In the genomic region with DNA sequence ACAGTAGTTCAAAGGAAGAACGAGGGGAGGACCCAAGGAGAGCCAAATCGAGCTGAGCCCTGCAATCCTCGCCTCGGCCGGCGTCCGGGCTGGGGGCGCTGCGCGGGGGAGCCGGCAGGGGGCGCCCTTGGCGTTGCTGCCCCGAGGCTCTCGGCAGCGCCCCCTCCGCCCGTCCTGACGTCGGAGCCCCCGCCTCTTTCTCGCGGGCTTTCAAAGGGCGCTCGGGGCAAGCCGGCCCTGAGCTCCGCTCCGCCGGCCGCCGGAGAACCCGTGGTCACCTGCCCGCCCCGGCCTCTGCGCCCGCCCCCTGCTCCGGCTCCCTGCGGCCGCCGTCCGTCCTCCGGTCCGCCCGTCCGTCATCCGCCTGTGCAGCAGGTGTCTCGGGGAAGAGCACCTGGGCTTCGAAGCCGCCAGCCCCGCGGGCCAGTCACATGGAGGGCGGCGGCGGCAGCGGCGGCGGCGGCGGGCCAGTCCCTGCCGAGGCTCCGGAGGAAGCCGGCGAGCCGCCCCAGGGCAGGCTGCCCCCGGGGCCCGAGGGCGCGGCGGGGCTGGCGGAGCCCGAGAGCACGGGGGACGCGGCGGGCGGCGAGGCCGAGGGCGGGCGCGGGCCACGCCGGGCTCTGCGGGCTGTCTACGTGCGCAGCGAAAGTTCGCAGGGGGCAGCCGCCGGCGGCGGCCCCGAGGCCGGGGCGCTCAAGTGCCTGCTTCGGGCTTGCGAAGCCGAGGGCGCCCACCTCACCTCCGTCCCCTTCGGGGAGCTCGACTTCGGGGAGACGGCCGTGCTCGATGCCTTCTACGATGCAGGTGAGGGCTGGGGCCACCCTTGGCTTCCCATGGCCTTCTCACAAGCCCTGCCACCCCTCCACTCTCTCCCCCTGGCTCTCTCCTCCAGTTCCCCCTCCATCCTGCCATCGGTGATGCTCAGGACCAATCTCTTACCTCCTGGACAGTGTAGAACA, we compare ENCODE assay signal across 8 mouse cellular contexts. TPM values are rescaled to one million over a fixed set of nuclear protein-coding genes. Genes with fewer than 3 reads are reported as not detected.
DNase-seq lines count a peak whose midpoint lies in the region; ATAC-seq and TF ChIP-seq lines count a peak whose summit lies in the region.

A gene (plus strand): TSS at position 432 of the 959 bp plus-strand sequence.

- peak within 1 kb of the TSS; percentile 76 for H3K4me2 ChIP-seq in hindbrain, embryonic 15.5 days
- H3K4me2 ChIP-seq in limb, embryonic 11.5 days (ENCODE audit: low read depth, severe bottlenecking): peak within 1 kb of the TSS; percentile 69
- peak within 1 kb of the TSS; percentile 69 for H3K4me2 ChIP-seq in midbrain, embryonic 11.5 days

- no peaks in the 10 kb centered on the region for H3K36me3 ChIP-seq in hindbrain, embryonic 15.5 days
- no peaks in the 10 kb centered on the region for H3K36me3 ChIP-seq in limb, embryonic 11.5 days (ENCODE audit: control insufficient read depth, insufficient read depth, low read length)
- H3K36me3 ChIP-seq in midbrain, embryonic 11.5 days (ENCODE audit: control insufficient read depth, insufficient read depth, low read length): no peaks in the 10 kb centered on the region

- peak within 1 kb of the TSS; percentile 73 for H3K4me3 ChIP-seq in gastrocnemius, adult 2 months
- peak within 1 kb of the TSS; percentile 44 for H3K4me3 ChIP-seq in hindbrain, embryonic 15.5 days
- H3K4me3 ChIP-seq in limb, embryonic 11.5 days (ENCODE audit: low read depth, low read length): peak within 1 kb of the TSS; percentile 35
- H3K4me3 ChIP-seq in midbrain, embryonic 11.5 days (ENCODE audit: low read depth, low read length): peak within 1 kb of the TSS; percentile 39

- no peak within 1 kb of the TSS for H3K9ac ChIP-seq in hindbrain, embryonic 15.5 days
- peak within 1 kb of the TSS; percentile 22; the same call in 1 of the 2 replicates for H3K9ac ChIP-seq in limb, embryonic 11.5 days (ENCODE audit: low read length)
- peak within 1 kb of the TSS; percentile 54 for H3K9ac ChIP-seq in midbrain, embryonic 11.5 days (ENCODE audit: low read length)

- DNase-seq in ZHBTc4 (ENCODE audit: low read depth, low spot score) (peak; percentile 80), MN1 (ENCODE audit: low spot score) (no peak)
- peak; percentile 36 to 64 for DNase-seq in cerebellum, postnatal 14 days
- peak; percentile 75 for DNase-seq in gastrocnemius, adult 2 months
- DNase-seq in limb, embryonic 11.5 days (ENCODE audit: low spot score): peak; percentile 64
- peak; percentile 95 for DNase-seq in midbrain, embryonic 11.5 days (ENCODE audit: low spot score, missing footprints)
- DNase-seq in skeletal muscle tissue, adult 2 months (ENCODE audit: low read depth, low spot score): peak; percentile 9

- no peaks in the 10 kb centered on the region for H3K4me1 ChIP-seq in hindbrain, embryonic 15.5 days (replicated peaks)
- H3K4me1 ChIP-seq in limb, embryonic 11.5 days (ENCODE audit: control insufficient read depth, insufficient read depth, low read length): no peaks in the 10 kb centered on the region
- no peaks in the 10 kb centered on the region for H3K4me1 ChIP-seq in midbrain, embryonic 11.5 days (ENCODE audit: control insufficient read depth, insufficient read depth, low read length)

- peaks cover 4% of the 10 kb centered on the region; the same call in 1 of the 2 replicates for H3K27me3 ChIP-seq in hindbrain, embryonic 15.5 days
- H3K27me3 ChIP-seq in limb, embryonic 11.5 days (ENCODE audit: control insufficient read depth, insufficient read depth, low read length): peaks cover 15% of the 10 kb centered on the region; the same call in 1 of the 2 replicates
- peaks cover 6% of the 10 kb centered on the region; the same call in 1 of the 2 replicates for H3K27me3 ChIP-seq in midbrain, embryonic 11.5 days (ENCODE audit: control insufficient read depth, insufficient read depth, low read length)

- peak; percentile 61; the same call in 1 of the 2 replicates for ATAC-seq in hindbrain, embryonic 15.5 days (ENCODE audit: low FRiP score, low read depth)
- ATAC-seq in limb, embryonic 11.5 days (ENCODE audit: insufficient number of reproducible peaks, low FRiP score, low TSS enrichment, low read depth): 0 out of 2 replicates have a peak, but pooled peaks have one; percentile 54
- peak; percentile 90 for ATAC-seq in midbrain, embryonic 11.5 days (ENCODE audit: low FRiP score)

- no peaks in the 10 kb centered on the region for H3K9me3 ChIP-seq in hindbrain, embryonic 15.5 days
- no peaks in the 10 kb centered on the region for H3K9me3 ChIP-seq in limb, embryonic 11.5 days (ENCODE audit: control insufficient read depth, low read length)
- H3K9me3 ChIP-seq in midbrain, embryonic 11.5 days (ENCODE audit: control insufficient read depth, low read length): no peaks in the 10 kb centered on the region

- no peak within 1 kb of the TSS; the same call in 1 of the 2 replicates for H3K27ac ChIP-seq in gastrocnemius, adult 2 months
- no peak within 1 kb of the TSS for H3K27ac ChIP-seq in hindbrain, embryonic 15.5 days (replicated peaks)
- H3K27ac ChIP-seq in limb, embryonic 11.5 days (replicated peaks; ENCODE audit: low read depth, low read length): no peak within 1 kb of the TSS
- H3K27ac ChIP-seq in midbrain, embryonic 11.5 days (ENCODE audit: low read depth, low read length): no peak within 1 kb of the TSS

- WGBS in hindbrain, embryonic 15.5 days: 27% methylated on average over 68 of the region's 108 CpGs
- WGBS in limb, embryonic 11.5 days: 29% methylated on average over 57 of the region's 108 CpGs
- 22% methylated on average over 71 of the region's 108 CpGs for WGBS in midbrain, embryonic 11.5 days

- TF ChIP-seq CTCF in gastrocnemius, adult 2 months (IDR thresholded peaks at IDR 0.05): peak; percentile 91

- intact Hi-C loops in gastrocnemius, adult 2 months (cut with DNase I): loop anchor here (5.0 to 10.0 kb wide), 2 partner anchors 127 to 184 kb away; no protein-coding TSS in a partner anchor

RNA-seq across cellular contexts. Expression of the gene that starts here (rescaled TPM):
- total RNA-seq in gastrocnemius, adult 2 months (2021): under 1 TPM; 0.25 to 0.26 TPM
- polyA plus RNA-seq in hindbrain, embryonic 15.5 days (2015; fragmentation: Nextera tagmentation; extraction: Ambion mirVana): 0.18 and 0.32 TPM in 2 replicates
- 0.14 and 0.17 TPM in 2 replicates for polyA plus RNA-seq in limb, embryonic 11.5 days (2014; fragmentation: Nextera tagmentation; extraction: Ambion mirVana)
- 0.39 and 0.52 TPM in 2 replicates for polyA plus RNA-seq in midbrain, embryonic 11.5 days (2014; fragmentation: Nextera tagmentation; extraction: Ambion mirVana)

Comparison
In these comparisons a context has a peak if more than half of its experiments do, and no peak if none do; other contexts are left out.
1. Peak in DNase-seq and H3K4me3 ChIP-seq in gastrocnemius, adult 2 months; RNA of the gene not detected or under 1 TPM.
2. Peak in ATAC-seq, H3K4me3 ChIP-seq and H3K4me2 ChIP-seq in hindbrain, embryonic 15.5 days; RNA of the gene not detected or under 1 TPM.
3. Peak in DNase-seq, ATAC-seq, H3K4me3 ChIP-seq, H3K9ac ChIP-seq and H3K4me2 ChIP-seq in limb, embryonic 11.5 days; RNA of the gene not detected or under 1 TPM.
4. Peak in DNase-seq, ATAC-seq, H3K4me3 ChIP-seq, H3K9ac ChIP-seq and H3K4me2 ChIP-seq in midbrain, embryonic 11.5 days; RNA of the gene not detected or under 1 TPM.